Mouse (Mus musculus): Measurements from ENCODE around the gene Thsd4. TPM values are rescaled to one million over a fixed set of nuclear protein-coding genes. Genes with fewer than 3 reads are reported as not detected.

The Thsd4 gene
- polyA plus RNA-seq, 1 experiment = 4.3 TPM

DNA sequence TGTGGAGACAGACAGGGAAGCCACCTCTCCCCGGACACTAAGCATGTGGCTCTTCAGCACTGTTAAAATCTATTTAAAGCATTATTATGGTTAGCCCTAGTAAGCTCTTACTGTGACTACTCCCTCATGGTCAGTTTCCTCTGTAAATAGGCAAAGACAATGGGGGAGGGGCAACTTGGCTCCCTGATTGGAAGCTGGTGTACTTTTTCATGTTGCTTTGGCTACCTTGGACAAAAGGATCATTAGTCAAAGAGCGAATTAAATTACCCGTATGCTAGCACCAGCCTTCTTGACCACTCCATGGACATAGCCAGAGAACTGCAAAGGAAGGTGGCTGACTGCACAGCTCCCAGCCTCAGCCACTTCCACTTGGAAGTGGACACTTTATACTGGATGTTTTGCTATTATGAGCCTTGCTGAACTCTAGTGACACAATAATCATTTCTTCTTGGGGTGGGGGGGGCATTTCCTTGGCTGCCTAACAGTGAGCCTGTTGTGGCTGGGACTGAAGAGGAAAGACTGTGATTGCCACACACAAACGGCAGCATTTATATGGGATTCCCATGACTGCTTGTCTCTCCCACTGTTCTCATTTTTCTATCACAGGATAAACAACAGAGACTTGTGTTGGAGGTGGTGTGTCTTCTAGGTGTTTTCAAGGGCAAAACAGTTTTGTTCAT, 107.6 kb downstream of the Thsd4 start:
- 83% methylated on average over 4 of the region's 4 CpGs for WGBS

GRCm38 (mm10) chr9:60410872-60411635, 110.8 kb downstream of the Thsd4 start:
- DNase-seq = no peak
- H3K36me3 ChIP-seq (ENCODE audit: control insufficient read depth, insufficient read depth, low read length) = no peaks in the 10 kb centered on the region
- H3K4me1 ChIP-seq (replicated peaks; ENCODE audit: control insufficient read depth, insufficient read depth, low read length) = no peaks in the 10 kb centered on the region
- 89% methylated on average over 17 of the region's 17 CpGs for WGBS
- no peak overlapping the region for H3K4me3 ChIP-seq (ENCODE audit: control insufficient read depth, insufficient read depth, low read length)
- no peaks in the 10 kb centered on the region for H3K27me3 ChIP-seq (ENCODE audit: control insufficient read depth, insufficient read depth, low read length)
- H3K27ac ChIP-seq (ENCODE audit: control insufficient read depth, insufficient read depth, low read length) = no peak overlapping the region
- no peak for TF ChIP-seq POLR2A (IDR thresholded peaks at IDR 0.05; ENCODE audit: control insufficient read depth, extremely low read depth, insufficient read depth, low read length, poor library complexity)
- TF ChIP-seq CTCF (IDR thresholded peaks at IDR 0.05; ENCODE audit: borderline replicate concordance, control insufficient read depth, extremely low read depth, insufficient read depth, low read length, poor library complexity) = no peak

More for the DNA sequence above, 107.6 kb downstream of the Thsd4 start:
- TF ChIP-seq CTCF (IDR thresholded peaks at IDR 0.05; ENCODE audit: borderline replicate concordance, control insufficient read depth, extremely low read depth, insufficient read depth, low read length, poor library complexity) = no peak
- no peak for TF ChIP-seq POLR2A (IDR thresholded peaks at IDR 0.05; ENCODE audit: control insufficient read depth, extremely low read depth, insufficient read depth, low read length, poor library complexity)
- Histone ChIP-seq H3K4me1 (replicated peaks; ENCODE audit: control insufficient read depth, insufficient read depth, low read length) (no peaks in the 10 kb centered on the region), H3K27ac (ENCODE audit: control insufficient read depth, insufficient read depth, low read length) (no peak overlapping the region), H3K27me3 (ENCODE audit: control insufficient read depth, insufficient read depth, low read length) (no peaks in the 10 kb centered on the region), H3K4me3 (ENCODE audit: control insufficient read depth, insufficient read depth, low read length) (no peak overlapping the region), H3K36me3 (ENCODE audit: control insufficient read depth, insufficient read depth, low read length) (no peaks in the 10 kb centered on the region)
- no peak for DNase-seq

DNA sequence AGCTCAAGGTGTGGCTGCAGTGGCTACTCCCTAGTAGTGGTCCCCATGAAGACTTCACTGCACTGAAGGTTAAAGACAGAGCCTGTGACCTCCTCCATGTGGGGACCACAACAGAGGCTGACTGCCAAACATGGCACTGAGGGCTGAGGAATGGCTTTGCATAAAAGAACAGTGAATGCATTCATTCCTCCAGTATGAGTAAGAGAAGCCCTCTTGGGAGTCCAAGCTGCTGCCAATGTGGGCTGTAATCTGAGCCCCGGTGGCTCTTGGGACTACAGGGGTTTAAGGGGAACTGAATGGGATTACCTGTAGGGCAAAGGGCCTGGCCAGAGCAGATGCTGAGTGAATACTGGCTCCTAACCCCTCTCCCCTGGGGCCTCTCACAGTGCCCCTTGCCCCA, 114.5 kb downstream of the Thsd4 start:
- 89% methylated on average over 1 of the region's 1 CpGs for WGBS
- DNase-seq = no peak
- no peaks in the 10 kb centered on the region for H3K4me1 ChIP-seq (replicated peaks; ENCODE audit: control insufficient read depth, insufficient read depth, low read length)
- H3K36me3 ChIP-seq (ENCODE audit: control insufficient read depth, insufficient read depth, low read length) = no peaks in the 10 kb centered on the region
- TF ChIP-seq POLR2A (IDR thresholded peaks at IDR 0.05; ENCODE audit: control insufficient read depth, extremely low read depth, insufficient read depth, low read length, poor library complexity) = no peak
- TF ChIP-seq CTCF (IDR thresholded peaks at IDR 0.05; ENCODE audit: borderline replicate concordance, control insufficient read depth, extremely low read depth, insufficient read depth, low read length, poor library complexity) = no peak
- H3K4me3 ChIP-seq (ENCODE audit: control insufficient read depth, insufficient read depth, low read length) = no peak overlapping the region
- H3K27me3 ChIP-seq (ENCODE audit: control insufficient read depth, insufficient read depth, low read length) = no peaks in the 10 kb centered on the region
- H3K27ac ChIP-seq (ENCODE audit: control insufficient read depth, insufficient read depth, low read length) = no peak overlapping the region

DNA sequence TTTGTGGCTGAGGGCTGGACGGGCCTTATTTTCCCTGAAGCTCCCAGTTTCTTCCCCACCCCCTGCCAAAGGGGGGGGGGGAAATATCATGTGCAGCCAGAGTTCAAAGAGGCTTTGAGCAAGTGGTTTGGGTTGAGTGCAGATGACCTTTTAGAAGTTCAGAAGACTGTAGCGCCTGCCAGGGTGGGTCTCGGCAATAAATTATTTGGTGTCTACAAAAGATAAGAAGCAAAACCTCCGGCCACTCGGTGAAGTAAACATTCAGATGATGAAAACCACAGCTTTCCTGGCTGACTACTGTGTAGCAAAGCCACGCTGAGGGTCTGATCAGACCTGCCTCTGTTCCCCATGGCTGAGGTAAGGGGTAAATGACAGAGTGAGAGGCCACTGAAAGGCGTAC, 116.1 kb downstream of the Thsd4 start:
- DNase-seq = no peak

DNA sequence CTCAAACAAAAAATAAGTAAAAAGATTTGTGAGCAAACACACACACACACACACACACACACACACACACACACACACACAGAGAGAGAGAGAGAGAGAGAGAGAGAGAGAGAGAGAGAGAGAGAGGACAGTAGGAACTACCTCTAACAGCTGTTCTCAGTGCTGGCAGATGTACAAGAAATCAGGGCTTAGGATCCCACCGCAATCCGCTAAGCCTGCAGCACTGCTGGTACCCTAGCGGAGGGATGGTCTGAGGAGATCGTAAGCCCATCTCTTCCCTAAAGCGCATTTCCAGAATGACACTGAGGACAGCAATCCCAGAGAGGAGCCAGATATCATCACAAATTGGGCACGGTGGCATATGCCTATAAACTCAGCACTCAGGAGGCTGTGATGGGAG, 119.2 kb downstream of the Thsd4 start:
- no peaks in the 10 kb centered on the region for H3K4me1 ChIP-seq (replicated peaks; ENCODE audit: control insufficient read depth, insufficient read depth, low read length)
- no peak overlapping the region for H3K4me3 ChIP-seq (ENCODE audit: control insufficient read depth, insufficient read depth, low read length)
- DNase-seq = no peak
- H3K27ac ChIP-seq (ENCODE audit: control insufficient read depth, insufficient read depth, low read length) = no peak overlapping the region
- TF ChIP-seq CTCF (IDR thresholded peaks at IDR 0.05; ENCODE audit: borderline replicate concordance, control insufficient read depth, extremely low read depth, insufficient read depth, low read length, poor library complexity) (no peak), POLR2A (IDR thresholded peaks at IDR 0.05; ENCODE audit: control insufficient read depth, extremely low read depth, insufficient read depth, low read length, poor library complexity) (no peak)
- H3K36me3 ChIP-seq (ENCODE audit: control insufficient read depth, insufficient read depth, low read length) = no peaks in the 10 kb centered on the region
- 93% methylated on average over 6 of the region's 6 CpGs for WGBS
- H3K27me3 ChIP-seq (ENCODE audit: control insufficient read depth, insufficient read depth, low read length) = no peaks in the 10 kb centered on the region

More for the DNA sequence above, 116.1 kb downstream of the Thsd4 start:
- H3K27ac ChIP-seq (ENCODE audit: control insufficient read depth, insufficient read depth, low read length) = no peak overlapping the region
- 31% methylated on average over 7 of the region's 7 CpGs for WGBS
- H3K4me1 ChIP-seq (replicated peaks; ENCODE audit: control insufficient read depth, insufficient read depth, low read length) = no peaks in the 10 kb centered on the region
- TF ChIP-seq POLR2A (IDR thresholded peaks at IDR 0.05; ENCODE audit: control insufficient read depth, extremely low read depth, insufficient read depth, low read length, poor library complexity) (no peak), CTCF (IDR thresholded peaks at IDR 0.05; ENCODE audit: borderline replicate concordance, control insufficient read depth, extremely low read depth, insufficient read depth, low read length, poor library complexity) (no peak)
- H3K36me3 ChIP-seq (ENCODE audit: control insufficient read depth, insufficient read depth, low read length) = no peaks in the 10 kb centered on the region
- no peaks in the 10 kb centered on the region for H3K27me3 ChIP-seq (ENCODE audit: control insufficient read depth, insufficient read depth, low read length)
- no peak overlapping the region for H3K4me3 ChIP-seq (ENCODE audit: control insufficient read depth, insufficient read depth, low read length)

DNA sequence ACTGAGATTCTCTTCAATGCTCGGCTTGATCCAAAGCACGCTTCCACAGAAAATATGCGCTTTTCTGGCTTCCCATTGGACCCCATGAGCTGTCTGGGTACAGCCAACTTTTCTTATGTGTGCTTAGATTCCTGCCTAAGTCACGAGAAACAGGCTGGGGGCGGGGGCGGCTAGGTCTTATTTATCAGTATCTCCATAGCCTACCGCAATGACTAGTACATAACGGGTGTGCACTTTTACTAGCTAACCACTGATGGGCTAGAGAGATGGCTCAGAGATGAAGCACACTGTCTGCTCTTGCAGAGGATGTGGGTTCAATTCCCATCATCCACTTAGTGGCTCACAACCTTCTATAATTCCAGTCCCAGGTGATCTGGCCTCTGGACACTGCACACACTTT, 121.8 kb downstream of the Thsd4 start:
- Histone ChIP-seq H3K36me3 (ENCODE audit: control insufficient read depth, insufficient read depth, low read length) (no peaks in the 10 kb centered on the region), H3K4me3 (ENCODE audit: control insufficient read depth, insufficient read depth, low read length) (no peak overlapping the region), H3K27ac (ENCODE audit: control insufficient read depth, insufficient read depth, low read length) (no peak overlapping the region), H3K4me1 (replicated peaks; ENCODE audit: control insufficient read depth, insufficient read depth, low read length) (no peaks in the 10 kb centered on the region), H3K27me3 (ENCODE audit: control insufficient read depth, insufficient read depth, low read length) (no peaks in the 10 kb centered on the region)
- WGBS = 92% methylated on average over 8 of the region's 8 CpGs
- TF ChIP-seq CTCF (IDR thresholded peaks at IDR 0.05; ENCODE audit: borderline replicate concordance, control insufficient read depth, extremely low read depth, insufficient read depth, low read length, poor library complexity) = no peak
- TF ChIP-seq POLR2A (IDR thresholded peaks at IDR 0.05; ENCODE audit: control insufficient read depth, extremely low read depth, insufficient read depth, low read length, poor library complexity) = no peak
- DNase-seq = no peak
